Mouse (Mus musculus) layer of hippocampus, adult 8-10 months (tissue): ENCODE measurements around the gene Dysf. TPM values are rescaled to one million over a fixed set of nuclear protein-coding genes. Genes with fewer than 3 reads are reported as not detected.
A peak's percentile ranks its signal among the peaks of the same experiment; 100 is the strongest.

Experiments used
- DNase-seq, 2 experiments: peaks; one replicate each; pipeline ENCODE4 v3.0.0; 2022; ENCODE audit warnings: low spot score in 2 of 2
- total RNA-seq, 4 experiments: library from RNA; stranded (reverse); gene quantifications; 2 replicates each; pipeline ENCODE4 v1.2.4; 2022

Gene Dysf
- total RNA-seq, 4 experiments from 2014 or later, result 1.2 to 3.5 (median 2.7) TPM

GRCm38 (mm10) chr6:84050238-84050637, 41.8 kb downstream of the Dysf start:
- no peak for DNase-seq

GRCm38 (mm10) chr6:84051032-84051431, 42.6 kb downstream of the Dysf start:
- no peak for DNase-seq

GRCm38 (mm10) chr6:84053874-84054530, 45.6 kb downstream of the Dysf start:
- DNase-seq, result no peak

- no peak for DNase-seq
Measured at GRCm38 (mm10) chr6:84055619-84056018, 47.2 kb downstream of the Dysf start.

- DNase-seq, result no peak
Measured at GRCm38 (mm10) chr6:84057216-84057615, 48.8 kb downstream of the Dysf start.

GRCm38 (mm10) chr6:84058671-84059141, 50.3 kb downstream of the Dysf start:
- no peak for DNase-seq

- no peak for DNase-seq
Measured at GRCm38 (mm10) chr6:84059771-84060414, 51.5 kb downstream of the Dysf start.

GRCm38 (mm10) chr6:84061328-84061727, 52.9 kb downstream of the Dysf start:
- DNase-seq, result peak in 1 of 2 experiments; percentile 55

GRCm38 (mm10) chr6:84062541-84062940, 54.2 kb downstream of the Dysf start:
- no peak for DNase-seq

- DNase-seq, result no peak
Measured at GRCm38 (mm10) chr6:84068236-84068635, 59.8 kb downstream of the Dysf start.

GRCm38 (mm10) chr6:84070251-84070650, 61.9 kb downstream of the Dysf start:
- no peak for DNase-seq

- DNase-seq, result no peak
Measured at GRCm38 (mm10) chr6:84072574-84072973, 64.2 kb downstream of the Dysf start.

- DNase-seq, result no peak
Measured at GRCm38 (mm10) chr6:84078172-84078571, 69.8 kb downstream of the Dysf start.

- no peak for DNase-seq
Measured at GRCm38 (mm10) chr6:84080631-84081030, 72.2 kb downstream of the Dysf start.

GRCm38 (mm10) chr6:84084757-84085156, 76.4 kb downstream of the Dysf start:
- DNase-seq, result no peak

GRCm38 (mm10) chr6:84093473-84093872, 85.1 kb downstream of the Dysf start:
- DNase-seq, result peak in 1 of 2 experiments; percentile 36

GRCm38 (mm10) chr6:84094536-84094935, 86.1 kb downstream of the Dysf start:
- no peak for DNase-seq

- DNase-seq, result peak; percentile 52 to 83
Measured at GRCm38 (mm10) chr6:84094998-84095397, 86.6 kb downstream of the Dysf start.

GRCm38 (mm10) chr6:84095882-84096281, 87.5 kb downstream of the Dysf start:
- peak; percentile 37 to 52 for DNase-seq

- no peak for DNase-seq
Measured at GRCm38 (mm10) chr6:84102002-84102401, 93.6 kb downstream of the Dysf start.

- peak in 1 of 2 experiments; percentile 52 for DNase-seq
Measured at GRCm38 (mm10) chr6:84105148-84106022, 97.0 kb downstream of the Dysf start.

GRCm38 (mm10) chr6:84106082-84106481, 97.7 kb downstream of the Dysf start:
- no peak for DNase-seq
